Mouse (Mus musculus): ENCODE results near the gene Erich6.

GRCm38 (mm10) chr3:58636406-58637295 lies at the start of gene Erich6:
- TF ChIP-seq CTCF (conservative IDR thresholded peaks at IDR 0.05; ENCODE audit: insufficient read depth, insufficient read length, low read depth, low read length) = no peak
- no peak for TF ChIP-seq POLR2A (IDR thresholded peaks at IDR 0.05; ENCODE audit: low read depth, low read length)
